Mouse (Mus musculus): ENCODE results near the gene Gm36864. TPM values are rescaled to one million over a fixed set of nuclear protein-coding genes. Genes with fewer than 3 reads are reported as not detected.
"Not testable (repeated sequence)": the region's sequence is repeated elsewhere in the genome, so short reads cannot be mapped to it uniquely, and the experiment has no call there.

Gm36864 gene
- not detected in 2 replicates for polyA plus RNA-seq (2012; rRNA removed)

- H3K36me3 ChIP-seq (ENCODE audit: control insufficient read depth, insufficient read depth, low read length), result no peaks in the 10 kb centered on the region
- WGBS, result 82% methylated on average over 3 of the region's 3 CpGs
- no peak for TF ChIP-seq CTCF (IDR thresholded peaks at IDR 0.05; ENCODE audit: borderline replicate concordance, control insufficient read depth, extremely low read depth, insufficient read depth, low read length, poor library complexity)
- no peak for TF ChIP-seq POLR2A (IDR thresholded peaks at IDR 0.05; ENCODE audit: control insufficient read depth, extremely low read depth, insufficient read depth, low read length, poor library complexity)
- no peak within 1 kb of the TSS for H3K27ac ChIP-seq (ENCODE audit: control insufficient read depth, insufficient read depth, low read length)
- no peaks in the 10 kb centered on the region for H3K27me3 ChIP-seq (ENCODE audit: control insufficient read depth, insufficient read depth, low read length)
- DNase-seq, result no peak
- H3K4me1 ChIP-seq (replicated peaks; ENCODE audit: control insufficient read depth, insufficient read depth, low read length), result no peaks in the 10 kb centered on the region
- H3K4me3 ChIP-seq (ENCODE audit: control insufficient read depth, insufficient read depth, low read length), result no peak within 1 kb of the TSS
Measured at GRCm38 (mm10) chr7:44235909-44236308, at the start of gene Gm36864. Gene Gm36864, plus strand, starts transcription at chr7:44236177.

- 71% methylated on average over 8 of the region's 8 CpGs for WGBS
- not testable (repeated sequence) for H3K36me3 ChIP-seq (ENCODE audit: control insufficient read depth, insufficient read depth, low read length); H3K27me3 ChIP-seq (ENCODE audit: control insufficient read depth, insufficient read depth, low read length); H3K4me1 ChIP-seq (replicated peaks; ENCODE audit: control insufficient read depth, insufficient read depth, low read length); DNase-seq; H3K27ac ChIP-seq (ENCODE audit: control insufficient read depth, insufficient read depth, low read length); H3K4me3 ChIP-seq (ENCODE audit: control insufficient read depth, insufficient read depth, low read length)
Measured at GRCm38 (mm10) chr7:44186516-44186915, 49.5 kb upstream of the Gm36864 start.

- DNase-seq; H3K4me1 ChIP-seq (replicated peaks; ENCODE audit: control insufficient read depth, insufficient read depth, low read length); H3K36me3 ChIP-seq (ENCODE audit: control insufficient read depth, insufficient read depth, low read length); H3K27me3 ChIP-seq (ENCODE audit: control insufficient read depth, insufficient read depth, low read length); H3K27ac ChIP-seq (ENCODE audit: control insufficient read depth, insufficient read depth, low read length); H3K4me3 ChIP-seq (ENCODE audit: control insufficient read depth, insufficient read depth, low read length): not testable (repeated sequence)
Measured at GRCm38 (mm10) chr7:44187936-44188335, 48.0 kb upstream of the Gm36864 start, which contains the start of gene Klk1b24. Gene Klk1b24, plus strand, starts transcription at chr7:44188236.

- not testable (repeated sequence) for H3K4me1 ChIP-seq (replicated peaks; ENCODE audit: control insufficient read depth, insufficient read depth, low read length)
Measured at GRCm38 (mm10) chr7:44193466-44193865, 42.5 kb upstream of the Gm36864 start.

GRCm38 (mm10) chr7:44197891-44198290, 38.1 kb upstream of the Gm36864 start, which contains the start of gene Klk1b3:
Gene Klk1b3, plus strand, starts transcription at chr7:44198191.
- no peaks in the 10 kb centered on the region for H3K36me3 ChIP-seq (ENCODE audit: control insufficient read depth, insufficient read depth, low read length)
- no peak for DNase-seq
- H3K4me3 ChIP-seq (ENCODE audit: control insufficient read depth, insufficient read depth, low read length), result no peak within 1 kb of the TSS
- H3K27ac ChIP-seq (ENCODE audit: control insufficient read depth, insufficient read depth, low read length), result no peak within 1 kb of the TSS
- WGBS, result 66% methylated on average over 3 of the region's 3 CpGs
- TF ChIP-seq POLR2A (IDR thresholded peaks at IDR 0.05; ENCODE audit: control insufficient read depth, extremely low read depth, insufficient read depth, low read length, poor library complexity) (no peak), CTCF (IDR thresholded peaks at IDR 0.05; ENCODE audit: borderline replicate concordance, control insufficient read depth, extremely low read depth, insufficient read depth, low read length, poor library complexity) (no peak)
- no peaks in the 10 kb centered on the region for H3K27me3 ChIP-seq (ENCODE audit: control insufficient read depth, insufficient read depth, low read length)
- H3K4me1 ChIP-seq (replicated peaks; ENCODE audit: control insufficient read depth, insufficient read depth, low read length), result no peaks in the 10 kb centered on the region

More at GRCm38 (mm10) chr7:44193466-44193865, 42.5 kb upstream of the Gm36864 start:
- H3K27me3 ChIP-seq (ENCODE audit: control insufficient read depth, insufficient read depth, low read length); H3K27ac ChIP-seq (ENCODE audit: control insufficient read depth, insufficient read depth, low read length); H3K36me3 ChIP-seq (ENCODE audit: control insufficient read depth, insufficient read depth, low read length); H3K4me3 ChIP-seq (ENCODE audit: control insufficient read depth, insufficient read depth, low read length); DNase-seq: not testable (repeated sequence)
- WGBS, result 87% methylated on average over 1 of the region's 1 CpGs

- WGBS, result 45% methylated on average over 3 of the region's 3 CpGs
Measured at GRCm38 (mm10) chr7:44207135-44207534, 28.8 kb upstream of the Gm36864 start, which contains the start of gene Klk1b4. Gene Klk1b4, plus strand, starts transcription at chr7:44207435.

GRCm38 (mm10) chr7:44208307-44208706, 27.7 kb upstream of the Gm36864 start:
- Histone ChIP-seq H3K27me3 (ENCODE audit: control insufficient read depth, insufficient read depth, low read length) (no peaks in the 10 kb centered on the region), H3K4me3 (ENCODE audit: control insufficient read depth, insufficient read depth, low read length) (no peak overlapping the region), H3K36me3 (ENCODE audit: control insufficient read depth, insufficient read depth, low read length) (no peaks in the 10 kb centered on the region), H3K27ac (ENCODE audit: control insufficient read depth, insufficient read depth, low read length) (no peak overlapping the region), H3K4me1 (replicated peaks; ENCODE audit: control insufficient read depth, insufficient read depth, low read length) (no peaks in the 10 kb centered on the region)
- 76% methylated on average over 3 of the region's 3 CpGs for WGBS
- TF ChIP-seq CTCF (IDR thresholded peaks at IDR 0.05; ENCODE audit: borderline replicate concordance, control insufficient read depth, extremely low read depth, insufficient read depth, low read length, poor library complexity) (no peak), POLR2A (IDR thresholded peaks at IDR 0.05; ENCODE audit: control insufficient read depth, extremely low read depth, insufficient read depth, low read length, poor library complexity) (no peak)
- no peak for DNase-seq

More at GRCm38 (mm10) chr7:44207135-44207534, 28.8 kb upstream of the Gm36864 start, which contains the start of gene Klk1b4:
- not testable (repeated sequence) for H3K27me3 ChIP-seq (ENCODE audit: control insufficient read depth, insufficient read depth, low read length); H3K4me1 ChIP-seq (replicated peaks; ENCODE audit: control insufficient read depth, insufficient read depth, low read length); DNase-seq; H3K4me3 ChIP-seq (ENCODE audit: control insufficient read depth, insufficient read depth, low read length); H3K36me3 ChIP-seq (ENCODE audit: control insufficient read depth, insufficient read depth, low read length); H3K27ac ChIP-seq (ENCODE audit: control insufficient read depth, insufficient read depth, low read length)

All from thymus, adult 2 months (tissue).